Mouse (Mus musculus) layer of hippocampus, adult 2 months (tissue): Measurements from ENCODE around the gene Vti1a. TPM values are rescaled to one million over a fixed set of nuclear protein-coding genes. Genes with fewer than 3 reads are reported as not detected.

Experiments
- DNase-seq, 2 experiments: peaks; one replicate each; pipeline ENCODE4 v3.0.0; 2022; ENCODE audit warnings: low spot score in 2 of 2
- H3K27ac ChIP-seq: fragments of 200-600 bp; 2 replicates; pipeline ENCODE4 v1.8.1; 2022
- H3K4me3 ChIP-seq: fragments of 200-600 bp; 2 replicates; pipeline ENCODE4 v1.8.1; 2022; ENCODE audit warnings: mild to moderate bottlenecking
- CTCF ChIP-seq: fragments of 200-600 bp; conservative IDR thresholded peaks from 2 replicates; pipeline ENCODE4 v1.8.1; 2022; ENCODE audit warnings: antibody characterized with exemption, mild to moderate bottlenecking, moderate library complexity
- total RNA-seq, 2 experiments: library from RNA; stranded (reverse); gene quantifications; 2 replicates each; pipeline ENCODE4 v1.2.3; 2021

Vti1a gene
- total RNA-seq, 2 experiments from 2014 or later, result 57.6 to 60.4 TPM

DNA sequence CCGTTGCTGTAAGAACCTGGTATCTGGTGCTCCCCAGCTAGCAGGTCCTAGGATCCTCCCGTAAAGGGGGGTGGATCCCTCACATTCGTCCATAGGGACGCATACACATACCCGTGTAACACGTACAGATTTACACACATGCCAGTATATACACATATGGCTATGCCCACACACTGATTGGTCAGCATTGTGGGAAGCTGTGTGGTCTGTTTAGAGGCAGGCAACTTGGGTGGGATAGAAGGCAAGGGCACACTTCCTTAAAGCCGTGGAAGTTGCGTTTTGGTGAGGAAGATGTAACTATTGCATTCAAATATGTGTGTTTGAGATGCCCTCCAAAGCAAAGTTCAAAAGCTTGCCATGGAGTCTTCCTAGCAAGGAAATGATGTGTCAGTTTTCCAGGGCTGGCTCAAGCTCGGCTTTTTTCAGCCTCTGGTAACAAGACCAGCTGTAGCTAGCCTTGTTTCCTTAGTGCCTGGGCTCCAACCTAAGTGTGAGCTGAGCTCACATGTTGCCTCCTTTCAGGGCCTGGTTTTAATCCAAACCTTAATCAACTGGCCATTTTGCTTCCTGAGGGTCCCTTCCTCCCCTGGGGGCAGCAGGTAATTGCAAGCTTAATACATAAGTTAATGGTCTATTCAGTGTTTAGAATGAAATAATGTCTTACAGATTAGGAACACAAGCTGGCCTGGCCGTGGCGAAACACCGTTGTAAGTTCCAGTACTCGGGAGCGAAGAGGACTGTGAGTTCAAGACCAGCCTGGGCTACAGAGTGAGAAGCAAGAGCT lies 271.7 kb downstream of the Vti1a start:
- Histone ChIP-seq H3K4me3 (no peak overlapping the region), H3K27ac (no peak overlapping the region)
- TF ChIP-seq CTCF, result no peak
- DNase-seq, result no peak

DNA sequence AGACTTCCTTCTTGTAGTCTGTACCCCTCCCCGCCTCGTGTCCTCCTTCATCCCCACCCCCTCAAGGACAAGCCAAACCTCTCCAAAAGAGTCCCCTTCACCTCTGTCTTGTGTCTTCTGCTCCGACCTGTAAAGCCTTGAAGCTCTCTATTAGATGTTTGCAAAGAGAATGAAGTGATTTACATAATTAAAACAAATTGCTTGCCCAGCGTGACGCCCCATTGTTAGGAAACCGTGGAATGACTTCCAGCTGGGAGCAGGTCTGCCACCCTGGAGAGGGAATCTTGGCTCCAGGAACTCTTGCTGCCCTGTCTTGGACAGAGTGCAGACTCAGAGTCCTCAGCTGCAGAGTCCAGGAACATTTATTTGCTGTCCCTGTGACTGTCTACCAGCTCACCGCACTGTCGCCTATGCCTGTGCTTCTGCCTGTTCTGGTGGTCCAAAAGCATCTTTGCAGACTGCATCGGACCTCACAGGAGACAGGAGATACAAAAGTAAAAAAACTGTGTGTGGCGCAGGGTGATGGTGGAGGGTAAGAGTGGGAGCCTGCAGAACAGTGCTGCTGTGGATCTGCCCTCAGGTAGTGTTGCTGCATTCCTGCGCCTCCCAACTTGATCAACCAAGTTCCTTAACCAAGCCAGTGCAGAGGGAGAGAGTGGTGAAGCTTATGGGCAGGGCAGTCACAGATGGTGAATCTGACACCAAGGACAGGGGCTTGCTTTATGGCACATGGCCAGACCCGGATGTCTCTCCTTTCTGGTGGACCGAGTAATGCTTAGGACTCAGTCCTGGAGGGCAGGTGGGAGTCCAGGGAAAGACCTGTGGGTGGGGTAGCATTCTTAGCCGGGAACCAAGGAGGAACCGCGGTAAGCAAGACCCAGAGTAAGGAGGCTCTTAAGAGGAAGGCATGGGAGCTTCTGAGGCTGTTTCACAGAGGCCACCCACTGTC lies 273.1 kb downstream of the Vti1a start:
- Histone ChIP-seq H3K27ac (no peak overlapping the region), H3K4me3 (no peak overlapping the region)
- TF ChIP-seq CTCF, result no peak
- DNase-seq, result no peak

DNA sequence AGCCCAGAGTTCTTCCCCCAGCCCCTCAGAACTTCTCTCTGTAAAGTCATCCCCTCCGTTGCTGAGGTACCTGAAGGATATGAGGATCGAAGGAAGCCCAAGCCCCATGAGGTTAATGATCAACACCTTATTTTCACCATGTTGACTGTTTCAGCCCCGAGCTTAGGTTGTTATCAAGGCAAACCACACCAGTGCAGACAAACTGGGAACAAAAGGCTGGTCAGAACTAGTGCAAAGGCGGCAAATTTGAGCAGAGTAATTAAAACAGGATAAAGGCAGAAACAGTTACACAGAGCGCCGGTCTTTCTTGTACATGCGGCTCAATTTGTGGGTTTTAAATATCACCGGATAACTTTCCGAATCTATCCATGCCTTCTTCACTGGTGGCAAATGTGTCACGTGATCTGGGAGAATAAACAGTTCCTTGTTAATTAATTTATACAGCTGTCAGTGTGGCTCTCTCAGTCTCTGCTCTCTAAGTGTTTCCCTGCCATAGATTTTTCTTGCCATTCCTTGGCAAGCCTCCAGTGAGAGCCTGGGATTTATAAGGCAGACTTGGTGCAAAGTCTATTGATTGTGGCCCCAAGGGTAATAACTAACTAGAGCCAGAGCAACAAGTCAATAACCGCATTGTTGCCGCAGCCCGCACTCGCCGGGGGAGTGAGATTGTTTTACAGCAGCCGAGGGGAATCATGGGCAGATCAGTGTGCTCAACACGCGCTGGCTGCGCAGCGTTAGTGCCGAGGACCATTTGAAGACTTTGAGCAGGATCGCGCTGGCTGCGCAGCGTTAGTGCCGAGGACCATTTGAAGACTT lies 277.0 kb downstream of the Vti1a start:
- DNase-seq, result no peak
- no peak overlapping the region for H3K4me3 ChIP-seq
- no peak overlapping the region for H3K27ac ChIP-seq
- TF ChIP-seq CTCF, result no peak

DNA sequence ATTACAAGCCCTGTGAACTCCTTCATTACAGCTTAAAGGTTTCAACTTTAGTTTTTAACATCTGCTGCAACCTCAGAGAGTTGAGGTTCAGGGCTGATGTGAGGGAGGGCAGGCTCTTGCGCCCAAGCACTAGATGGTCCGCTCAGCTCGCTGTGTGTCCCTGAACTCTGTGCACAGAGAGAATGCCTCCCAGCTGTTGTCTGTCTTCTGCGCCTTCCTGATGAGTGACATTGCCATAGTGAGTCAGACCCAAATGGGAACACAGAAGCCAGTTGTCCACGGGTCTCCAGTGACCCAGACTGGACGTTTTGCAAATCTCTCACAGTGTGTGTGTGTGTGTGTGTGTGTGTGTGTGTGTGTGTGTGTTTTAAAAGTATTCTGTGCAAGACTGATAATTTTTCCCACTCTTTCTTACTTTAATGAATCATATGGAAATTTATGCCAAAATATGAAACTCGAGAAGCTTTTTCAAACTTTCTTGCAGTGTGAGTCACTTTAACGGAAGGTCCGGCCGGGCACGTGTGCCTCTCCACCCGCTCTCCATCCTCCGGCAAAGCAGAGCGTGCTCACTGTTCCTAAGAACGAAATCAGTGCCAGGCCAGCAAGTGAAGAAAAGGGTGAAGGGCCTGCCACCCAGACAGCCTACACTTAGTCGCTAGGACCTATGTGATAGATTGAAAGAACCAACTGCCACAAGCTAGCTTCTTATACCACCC lies 277.8 kb downstream of the Vti1a start:
- Histone ChIP-seq H3K27ac (no peak overlapping the region), H3K4me3 (no peak overlapping the region)
- TF ChIP-seq CTCF, result no peak
- no peak for DNase-seq

DNA sequence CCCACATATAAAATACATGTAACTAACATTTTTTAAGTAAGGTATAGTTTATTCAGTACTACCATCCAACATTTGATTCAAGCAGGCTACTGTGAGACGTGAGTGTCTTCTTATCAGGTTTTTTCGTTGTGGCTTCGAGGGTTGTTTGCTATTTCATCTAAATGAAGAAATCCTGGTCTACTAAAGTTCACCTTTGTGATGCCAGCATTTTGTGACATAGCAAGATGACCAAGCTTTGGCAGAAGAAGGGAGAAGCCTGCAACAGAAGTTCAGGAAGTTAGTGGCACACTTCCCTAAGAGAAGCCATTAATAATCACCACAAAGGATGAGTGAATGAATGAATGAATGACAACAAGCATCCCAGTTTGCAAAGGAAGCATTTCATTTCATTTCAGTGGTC lies 278.4 kb downstream of the Vti1a start:
- H3K27ac ChIP-seq, result no peak overlapping the region
- DNase-seq, result no peak
- TF ChIP-seq CTCF, result no peak
- H3K4me3 ChIP-seq, result no peak overlapping the region

DNA sequence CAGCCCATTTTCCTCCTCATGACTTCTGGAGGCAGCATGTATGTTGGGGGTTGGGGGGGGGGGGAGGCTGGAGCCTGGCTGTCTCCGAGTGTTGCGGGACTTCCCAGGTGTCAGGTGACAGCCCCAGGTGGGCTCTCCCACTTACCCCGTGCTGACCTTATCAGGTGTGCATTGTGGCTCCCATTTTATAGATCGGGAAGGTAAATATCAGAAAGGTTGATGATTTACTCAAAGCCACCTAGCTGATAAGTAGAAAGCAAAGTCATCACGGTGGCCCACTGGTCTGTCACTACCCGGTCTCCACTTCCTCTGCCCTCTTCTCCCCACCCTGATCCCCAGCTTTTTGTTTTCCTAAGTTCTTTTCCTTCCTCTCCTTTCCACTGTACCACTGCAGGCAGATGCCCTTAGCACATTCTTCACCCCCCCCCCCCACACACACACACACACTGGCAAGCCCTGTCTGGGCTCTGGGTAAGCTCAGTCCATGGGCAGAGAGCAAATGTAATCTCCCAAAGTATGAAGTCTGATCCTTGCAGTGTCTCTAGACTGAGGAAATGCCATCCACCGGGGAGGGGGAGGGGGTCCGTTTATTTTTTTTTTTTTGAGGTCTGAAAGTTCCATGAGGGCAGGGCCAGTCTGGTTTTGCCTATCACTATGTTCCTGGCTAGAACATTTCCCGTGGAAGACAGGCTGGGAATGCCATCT lies 280.0 kb downstream of the Vti1a start:
- no peak for TF ChIP-seq CTCF
- H3K27ac ChIP-seq, result no peak overlapping the region
- DNase-seq, result no peak

DNA sequence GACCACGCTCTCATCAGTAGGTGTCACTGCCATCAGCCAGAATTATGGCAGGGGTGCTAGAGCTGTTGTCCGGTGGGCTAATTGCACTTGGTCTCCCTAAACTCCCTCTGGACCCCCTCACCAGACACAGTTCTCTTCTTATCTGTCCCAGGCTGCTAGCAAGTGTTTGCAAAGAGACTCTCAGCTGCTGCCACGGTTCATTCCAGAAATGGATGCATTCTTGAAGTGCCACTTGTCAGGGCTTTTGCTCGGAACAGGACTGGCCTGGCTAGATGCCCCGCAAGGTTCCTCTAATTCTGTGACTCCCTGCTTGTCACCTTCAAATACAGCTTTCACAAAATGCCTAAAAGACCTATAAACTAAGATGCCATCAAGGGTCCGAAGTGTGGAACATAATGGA lies 280.7 kb downstream of the Vti1a start:
- DNase-seq, result no peak

More for the DNA sequence above, 280.0 kb downstream of the Vti1a start:
- H3K4me3 ChIP-seq, result no peak overlapping the region

DNA sequence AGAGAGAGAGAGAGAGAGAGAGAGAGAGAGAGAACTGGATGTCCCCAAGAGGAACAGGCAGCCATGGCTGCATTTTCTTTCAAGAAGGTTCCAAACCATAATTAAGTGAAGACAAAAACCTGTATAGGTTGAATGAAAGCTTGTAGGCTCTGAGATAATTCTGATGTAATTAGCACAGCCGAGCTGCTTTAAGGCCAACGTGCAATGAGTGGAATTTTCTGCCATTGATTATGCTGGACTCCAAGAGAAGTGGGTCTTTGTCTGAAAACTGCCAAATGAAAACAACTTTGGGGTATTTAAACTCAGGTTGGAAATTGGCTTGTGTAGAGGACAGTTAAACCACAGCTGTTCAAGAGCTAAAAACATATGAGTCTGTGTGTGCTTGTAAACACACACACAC lies 281.2 kb downstream of the Vti1a start:
- no peak overlapping the region for H3K4me3 ChIP-seq
- H3K27ac ChIP-seq, result no peak overlapping the region
- TF ChIP-seq CTCF, result no peak
- DNase-seq, result no peak

More for the DNA sequence above, 280.7 kb downstream of the Vti1a start:
- no peak overlapping the region for H3K27ac ChIP-seq
- no peak for TF ChIP-seq CTCF
- H3K4me3 ChIP-seq, result no peak overlapping the region

DNA sequence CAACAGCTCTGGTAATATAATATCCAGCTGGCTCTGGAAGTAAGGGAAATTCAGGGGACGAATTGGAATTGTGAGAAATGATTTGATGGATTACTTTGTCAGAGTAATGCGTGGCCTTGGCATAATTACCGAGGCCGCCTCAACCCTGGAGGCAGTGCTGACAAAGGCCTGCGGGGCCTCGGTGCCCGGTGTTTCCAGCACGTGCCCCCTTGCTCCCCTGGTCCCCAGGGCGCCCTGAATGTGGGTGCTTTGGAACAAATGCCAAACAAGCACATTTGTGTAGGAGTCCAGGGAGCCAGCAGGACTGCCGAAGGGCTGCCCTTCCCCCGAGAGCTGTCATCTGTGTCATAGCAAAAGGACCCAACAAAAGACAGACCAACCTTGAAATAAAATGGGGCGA lies 281.9 kb downstream of the Vti1a start:
- H3K27ac ChIP-seq, result no peak overlapping the region
- no peak for TF ChIP-seq CTCF
- DNase-seq, result no peak
- no peak overlapping the region for H3K4me3 ChIP-seq

DNA sequence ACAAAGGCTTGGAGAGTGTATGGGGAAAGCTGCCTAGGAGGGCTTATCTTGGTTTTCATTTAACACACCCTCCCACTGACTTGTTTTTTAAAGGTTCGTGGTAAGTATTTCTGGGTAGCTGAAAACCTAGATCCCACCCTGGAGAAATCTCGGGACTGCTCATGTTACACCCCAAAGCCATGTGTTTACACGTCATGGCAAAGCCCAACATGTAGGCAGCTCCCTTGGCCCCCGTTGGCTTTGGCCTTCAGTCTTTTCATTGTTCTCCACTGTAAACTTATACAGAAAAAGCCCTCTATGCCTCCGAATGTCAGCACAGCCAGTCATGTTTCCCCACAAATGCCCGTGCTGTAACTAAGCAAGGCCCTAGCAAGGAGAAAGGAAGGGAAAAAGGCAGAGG lies 283.0 kb downstream of the Vti1a start:
- Histone ChIP-seq H3K27ac (no peak overlapping the region), H3K4me3 (no peak overlapping the region)
- DNase-seq, result no peak
- TF ChIP-seq CTCF, result no peak

DNA sequence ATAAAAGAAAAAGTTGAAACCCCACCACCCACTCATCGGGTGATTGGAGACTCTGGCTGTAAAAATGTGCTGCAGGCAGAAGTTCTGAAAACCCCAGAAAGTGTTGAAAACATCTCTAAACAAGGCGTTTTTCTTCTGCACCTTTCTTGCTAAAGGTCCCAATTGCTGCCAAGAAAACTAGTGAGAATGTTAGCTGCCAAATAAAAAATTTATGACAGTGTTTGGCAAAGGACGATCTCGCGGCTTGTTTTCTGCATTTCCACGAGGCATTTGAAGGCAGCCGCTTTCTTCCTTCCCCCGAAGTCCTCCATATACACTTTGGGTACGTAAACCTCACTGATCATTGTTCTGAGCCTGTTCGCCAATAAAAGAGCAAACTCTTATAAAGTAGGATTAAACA lies 291.6 kb downstream of the Vti1a start:
- no peak for TF ChIP-seq CTCF
- no peak for DNase-seq
- Histone ChIP-seq H3K27ac (no peak overlapping the region), H3K4me3 (no peak overlapping the region)
